Mouse (Mus musculus): ENCODE data around the gene Pgam2.

Pgam2 gene

DNA sequence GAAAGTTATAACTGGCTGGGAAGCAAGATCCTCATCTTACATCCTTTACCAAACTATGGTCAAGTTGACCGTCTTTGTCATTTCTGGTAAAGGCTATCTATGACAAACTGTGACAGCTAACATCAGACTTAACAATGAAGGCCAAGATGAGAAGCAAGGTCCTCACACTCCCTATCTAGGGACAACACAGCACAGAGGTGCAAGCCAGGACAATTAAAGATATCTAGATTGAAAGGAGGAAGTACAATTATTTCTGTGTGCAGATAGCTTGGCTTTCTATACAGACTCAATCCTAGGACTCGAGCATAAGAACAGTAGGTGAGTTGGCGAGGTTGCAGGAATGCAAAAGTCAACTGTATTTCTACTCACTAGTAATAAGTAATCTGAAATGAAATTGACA, 2.2 kb upstream of the Pgam2 start:
- DNase-seq (ENCODE audit: low spot score): no peak

DNA sequence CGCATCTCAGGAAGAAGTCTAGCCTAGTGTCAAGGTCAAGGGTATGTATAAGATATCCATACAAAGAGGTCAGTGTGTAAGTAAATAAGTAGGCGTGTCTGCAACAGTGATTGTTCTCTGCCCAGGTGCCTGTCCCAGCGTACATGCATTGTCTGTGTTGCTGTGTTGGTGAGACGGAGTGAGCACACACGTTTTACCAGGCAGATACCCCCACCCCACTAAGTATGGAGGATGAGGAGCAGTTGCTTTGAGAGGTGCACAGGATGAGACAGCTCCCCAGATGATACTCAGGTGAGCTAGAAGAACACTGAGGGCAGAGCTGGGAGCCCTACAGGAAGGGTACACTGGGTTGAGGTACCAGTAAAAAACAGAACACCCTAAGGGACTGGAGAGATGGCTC, 641 bp upstream of the Pgam2 start:
- no peak for DNase-seq (ENCODE audit: low spot score)

DNA sequence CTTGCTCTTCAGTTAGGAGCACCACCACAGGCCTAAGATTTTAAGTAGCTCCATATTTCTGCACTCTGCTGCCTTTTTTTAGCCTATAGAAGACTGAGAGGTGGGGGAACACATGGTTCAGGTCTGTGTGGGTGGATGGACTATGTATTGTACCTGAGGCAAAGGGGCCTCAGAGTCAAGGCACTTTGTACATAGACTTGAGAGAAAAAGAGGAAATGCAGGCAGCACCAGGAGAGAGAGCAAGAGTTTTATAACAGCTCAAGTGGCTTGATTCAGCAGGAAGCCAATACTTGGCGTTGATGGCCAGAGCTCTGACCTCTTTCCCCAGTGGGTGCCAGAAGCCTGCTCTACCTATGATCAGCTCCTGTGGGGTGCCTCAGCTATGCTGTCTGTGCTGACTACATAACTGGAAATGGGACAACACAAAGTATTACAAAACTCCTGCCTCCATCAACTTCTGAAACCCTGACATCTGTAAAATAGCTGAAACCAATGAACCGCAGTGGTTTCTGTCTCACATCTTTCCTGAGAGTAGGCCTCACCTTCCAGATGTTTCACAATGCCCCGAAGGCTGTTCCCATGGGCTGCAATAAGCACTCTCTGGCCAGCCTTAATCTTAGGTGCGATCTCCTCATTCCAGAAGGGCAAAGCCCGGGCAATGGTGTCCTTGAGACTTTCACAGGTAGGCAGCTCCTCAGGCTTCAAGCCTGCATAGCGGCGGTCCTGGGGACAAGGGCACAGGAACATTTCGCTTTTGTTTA, 896 bp downstream of the Pgam2 start:
- DNase-seq (ENCODE audit: low spot score): no peak

DNA sequence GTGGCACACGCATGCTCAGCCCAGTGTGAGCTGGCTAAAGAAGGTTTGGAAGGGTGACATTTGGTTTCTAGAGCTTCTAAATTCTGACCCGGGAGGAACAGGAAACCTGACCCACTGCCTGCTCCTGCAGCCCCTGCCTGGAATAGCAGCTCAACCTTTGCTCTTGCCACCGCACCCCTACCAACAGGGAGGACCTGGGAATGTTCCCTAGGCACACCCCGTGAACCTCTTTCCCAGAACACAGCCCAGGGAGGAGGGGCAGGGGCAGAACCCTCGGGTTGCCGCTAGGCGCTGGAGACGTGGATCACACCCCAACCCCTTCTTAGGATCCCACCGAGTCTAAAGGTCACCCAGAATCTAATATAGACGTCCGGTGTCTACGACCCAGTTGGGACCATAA, 1.5 kb downstream of the Pgam2 start:
- no peak for DNase-seq (ENCODE audit: low spot score)

DNA sequence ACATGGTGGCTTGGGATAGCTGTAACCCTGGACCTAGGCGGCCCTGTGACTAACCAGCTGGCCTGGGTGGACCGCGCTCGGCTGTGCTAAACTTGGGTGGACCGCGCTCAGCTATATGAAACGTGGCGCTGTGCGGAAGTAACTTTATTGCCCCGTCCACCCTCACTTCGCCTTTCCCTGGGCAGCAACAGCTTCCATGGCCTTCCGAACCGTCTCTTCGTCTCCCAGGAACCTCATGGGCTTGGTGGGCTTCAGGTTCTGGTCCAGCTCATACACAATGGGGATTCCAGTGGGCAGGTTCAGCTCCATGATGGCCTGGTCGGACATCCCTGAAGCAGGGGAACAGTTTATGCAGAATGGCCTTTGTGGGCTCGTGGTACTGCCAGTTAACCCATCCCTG, 2.0 kb downstream of the Pgam2 start:
- DNase-seq (ENCODE audit: low spot score): no peak

DNA sequence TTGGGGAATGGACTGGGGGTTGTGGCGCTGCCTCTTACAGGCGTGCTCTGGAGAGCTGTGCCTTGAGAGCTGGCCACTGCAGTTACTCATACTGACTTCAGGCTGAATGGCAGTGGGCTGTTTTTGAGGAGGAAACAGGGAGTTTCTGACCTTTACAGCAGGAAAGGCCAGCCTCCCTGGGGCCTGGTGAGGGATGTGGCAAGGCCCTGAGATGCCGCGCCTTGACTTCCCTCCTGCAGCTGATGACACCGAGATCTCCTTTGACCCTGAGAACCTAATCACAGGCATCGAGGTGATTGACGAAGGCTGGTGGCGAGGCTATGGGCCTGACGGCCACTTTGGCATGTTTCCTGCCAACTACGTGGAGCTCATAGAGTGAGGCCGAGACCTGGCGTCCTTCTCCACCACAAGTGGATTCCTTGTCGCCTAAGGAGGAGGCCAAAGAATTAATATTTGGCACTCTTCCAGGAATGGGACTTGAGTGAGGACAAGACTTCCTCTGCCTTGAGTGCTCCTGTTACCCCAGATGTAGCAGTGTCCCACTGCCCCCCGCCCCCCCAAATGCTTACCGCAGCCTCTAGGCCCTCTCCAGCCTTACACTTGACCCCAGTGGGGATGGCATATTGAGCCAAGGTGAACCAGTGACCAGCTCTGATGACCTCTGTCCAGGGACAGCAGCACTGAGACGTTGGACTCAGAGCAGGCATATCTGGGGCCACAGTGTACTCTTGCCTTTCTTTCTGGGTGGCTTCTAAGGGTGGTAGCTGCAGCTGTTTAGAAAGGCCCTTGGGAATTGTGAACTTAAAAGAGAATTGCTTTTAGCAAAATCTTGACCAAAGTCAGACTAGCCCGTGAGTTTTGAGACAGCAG, 3.7 kb downstream of the Pgam2 start:
- DNase-seq (ENCODE audit: low spot score): no peak

DNA sequence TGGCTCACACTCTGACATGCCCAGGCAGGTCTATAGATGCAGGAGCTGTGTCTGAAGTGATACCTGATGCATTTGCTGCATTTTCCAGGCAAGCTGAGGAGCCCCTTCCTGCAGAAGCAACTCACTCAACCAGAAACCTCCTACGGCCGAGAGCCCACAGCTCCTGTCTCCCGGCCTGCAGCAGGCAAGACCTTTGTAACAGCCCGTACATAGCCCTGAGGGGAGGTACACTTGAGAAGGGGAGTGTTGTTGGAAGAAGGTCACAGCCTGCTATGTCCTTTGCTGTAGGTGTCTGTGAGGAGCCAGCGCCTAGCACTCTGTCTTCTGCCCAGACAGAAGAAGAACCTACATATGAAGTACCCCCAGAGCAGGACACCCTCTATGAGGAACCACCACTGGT, 5.6 kb downstream of the Pgam2 start:
- no peak for DNase-seq (ENCODE audit: low spot score)

DNA sequence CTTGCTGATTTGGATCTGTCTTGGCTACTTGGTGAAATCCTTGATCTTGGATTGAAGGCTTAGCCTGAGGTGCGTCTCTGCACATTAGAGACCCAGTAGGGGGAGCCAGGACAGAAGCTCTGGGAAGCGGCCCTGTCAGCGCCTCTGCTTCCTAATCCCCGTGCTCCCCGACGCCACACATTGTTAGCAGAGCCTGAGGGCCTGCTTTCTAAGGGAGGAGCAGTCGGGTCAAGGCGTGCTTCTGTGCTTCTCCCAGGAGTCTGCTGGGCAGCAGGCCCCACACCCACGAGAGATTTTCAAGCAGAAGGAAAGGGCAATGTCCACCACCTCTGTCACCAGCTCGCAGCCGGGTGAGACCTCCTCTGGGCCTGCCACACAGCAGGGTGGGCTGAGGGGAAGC, 6.2 kb downstream of the Pgam2 start:
- no peak for DNase-seq (ENCODE audit: low spot score)

DNA sequence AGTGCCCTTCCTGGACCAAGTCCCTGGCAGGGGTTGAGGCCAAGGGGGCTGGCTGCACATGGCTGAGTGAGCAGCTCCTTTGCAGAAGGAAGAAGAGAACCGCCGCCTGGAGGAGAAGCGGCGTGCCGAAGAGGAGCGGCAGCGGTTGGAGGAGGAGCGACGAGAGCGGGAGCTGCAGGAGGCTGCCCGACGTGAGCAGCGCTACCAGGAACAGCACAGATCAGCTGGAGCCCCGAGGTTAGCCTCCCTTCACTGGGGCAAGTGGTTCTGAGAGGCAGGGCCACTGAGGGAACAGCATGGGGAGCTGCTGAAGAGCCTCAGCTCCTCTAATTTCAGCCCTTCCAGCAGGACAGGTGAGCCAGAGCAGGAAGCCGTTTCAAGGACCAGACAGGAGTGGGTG, 6.6 kb downstream of the Pgam2 start:
- no peak for DNase-seq (ENCODE audit: low spot score)

DNA sequence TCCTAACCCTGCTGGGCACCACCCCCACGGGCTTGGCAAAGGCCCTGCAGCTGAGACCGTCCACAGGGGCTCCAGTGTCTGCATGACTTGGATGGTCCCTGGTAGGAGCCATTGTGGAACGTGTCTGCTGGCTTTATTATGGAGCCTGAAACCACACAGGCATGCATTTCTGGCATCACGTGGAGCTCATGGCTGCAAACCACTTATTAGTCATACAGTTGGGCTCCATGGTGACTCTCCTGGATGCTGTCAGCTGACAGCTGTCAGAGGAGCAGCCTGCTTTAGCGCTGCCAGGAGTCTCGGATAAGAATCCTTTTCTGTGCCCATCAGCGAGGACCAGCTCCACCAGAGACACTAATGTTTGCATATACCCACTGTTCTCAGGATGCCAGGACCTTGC, 7.8 kb downstream of the Pgam2 start:
- DNase-seq (ENCODE audit: low spot score): no peak

DNA sequence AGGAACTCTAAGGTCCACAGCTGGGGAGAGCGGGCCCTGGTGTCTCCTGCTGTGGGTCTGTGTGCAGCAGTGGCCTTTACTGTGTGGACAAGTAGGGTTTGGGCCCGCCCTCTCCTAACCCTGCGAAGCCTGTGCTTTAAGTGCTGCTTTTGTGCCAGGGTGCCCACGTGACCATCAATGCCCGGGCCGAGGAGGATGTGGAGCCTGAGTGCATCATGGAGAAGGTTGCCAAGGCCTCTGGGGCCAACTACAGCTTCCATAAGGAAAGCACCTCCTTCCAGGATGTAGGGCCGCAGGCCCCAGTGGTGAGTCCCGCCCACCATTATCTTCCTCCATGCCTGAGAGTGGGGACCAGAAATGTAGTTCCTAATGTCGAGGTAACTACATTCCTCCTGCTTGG, 8.2 kb downstream of the Pgam2 start:
- DNase-seq (ENCODE audit: low spot score): no peak

DNA sequence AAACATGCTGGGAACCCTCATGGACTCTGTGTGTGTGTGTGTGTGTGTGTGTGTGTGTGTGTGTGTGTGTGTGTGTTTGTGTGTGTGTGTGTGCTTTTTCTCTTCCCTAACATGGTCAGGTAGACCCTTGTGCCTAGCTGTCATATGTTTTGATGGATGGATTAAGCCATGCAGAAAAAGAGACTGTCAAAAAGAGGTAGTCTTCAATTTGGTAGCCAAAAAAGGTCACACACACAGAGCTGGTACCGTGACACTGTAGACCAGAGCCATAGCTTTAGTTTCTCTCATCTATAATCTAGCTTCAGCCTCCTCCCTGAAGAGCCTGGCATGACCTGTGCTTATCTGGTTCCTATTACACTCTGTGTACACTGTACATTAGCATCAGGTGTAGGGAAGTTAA, 13.1 kb downstream of the Pgam2 start:
- DNase-seq (ENCODE audit: low spot score): no peak

DNA sequence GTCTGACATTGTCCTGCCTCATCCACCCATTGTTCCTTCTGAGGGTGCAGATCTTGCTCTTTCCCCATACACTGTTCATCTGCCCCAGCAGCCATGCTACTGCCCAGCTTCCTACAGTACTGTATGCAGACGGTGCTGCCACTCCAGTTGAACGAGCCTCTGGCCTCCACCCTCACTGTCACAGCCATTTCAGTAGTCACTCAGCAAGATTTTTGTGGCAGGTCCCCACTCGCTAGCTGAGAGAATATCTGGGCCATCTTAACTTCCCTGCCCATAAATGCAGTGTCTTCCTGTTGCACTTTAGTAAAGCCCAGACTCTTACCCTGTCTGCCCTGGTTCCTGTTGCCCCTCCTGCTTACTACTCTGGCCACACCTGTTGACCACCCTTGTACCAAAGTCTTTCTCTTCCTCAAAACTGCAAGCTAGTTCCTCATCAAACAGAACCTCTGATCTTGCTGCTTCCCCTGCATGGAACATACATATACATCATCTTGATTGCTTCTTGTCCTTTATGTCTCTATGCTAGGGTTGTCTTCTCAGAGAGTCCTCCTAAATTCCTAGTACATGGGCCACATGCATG, 13.7 kb downstream of the Pgam2 start:
- DNase-seq (ENCODE audit: low spot score): peak; percentile 60

DNA sequence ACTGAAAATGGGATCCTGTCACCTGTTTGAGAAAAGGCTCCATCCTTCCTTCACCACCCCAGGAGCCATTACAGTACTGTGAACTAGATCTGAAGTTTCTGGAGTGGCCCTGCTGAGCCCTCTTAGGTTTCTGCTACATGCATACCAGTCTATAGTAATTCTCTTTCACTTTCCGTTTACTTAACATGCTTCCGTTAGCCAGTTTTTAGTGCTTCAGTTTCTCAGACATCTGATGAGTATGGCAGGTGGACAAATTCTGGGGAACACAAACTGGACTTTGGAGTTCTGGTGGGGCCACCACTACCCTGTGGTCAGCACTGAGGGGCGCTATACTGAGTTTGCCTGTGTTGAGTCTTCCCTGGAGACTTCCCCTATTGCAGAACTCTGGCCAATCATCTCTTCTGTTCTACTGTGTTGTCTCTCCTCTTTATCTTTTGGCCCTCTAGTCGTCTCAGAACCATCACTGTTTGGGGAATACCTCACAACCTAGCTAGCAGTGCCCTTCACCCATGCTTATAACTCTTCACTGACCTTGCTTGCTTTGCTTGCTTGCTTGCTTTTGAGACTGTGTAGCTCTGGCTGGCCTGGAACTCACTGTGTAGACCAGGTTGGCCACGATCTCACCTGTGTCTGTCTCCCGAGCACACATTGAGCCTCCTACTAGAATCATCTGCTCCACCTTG, 14.3 kb downstream of the Pgam2 start:
- no peak for DNase-seq (ENCODE audit: low spot score)

DNA sequence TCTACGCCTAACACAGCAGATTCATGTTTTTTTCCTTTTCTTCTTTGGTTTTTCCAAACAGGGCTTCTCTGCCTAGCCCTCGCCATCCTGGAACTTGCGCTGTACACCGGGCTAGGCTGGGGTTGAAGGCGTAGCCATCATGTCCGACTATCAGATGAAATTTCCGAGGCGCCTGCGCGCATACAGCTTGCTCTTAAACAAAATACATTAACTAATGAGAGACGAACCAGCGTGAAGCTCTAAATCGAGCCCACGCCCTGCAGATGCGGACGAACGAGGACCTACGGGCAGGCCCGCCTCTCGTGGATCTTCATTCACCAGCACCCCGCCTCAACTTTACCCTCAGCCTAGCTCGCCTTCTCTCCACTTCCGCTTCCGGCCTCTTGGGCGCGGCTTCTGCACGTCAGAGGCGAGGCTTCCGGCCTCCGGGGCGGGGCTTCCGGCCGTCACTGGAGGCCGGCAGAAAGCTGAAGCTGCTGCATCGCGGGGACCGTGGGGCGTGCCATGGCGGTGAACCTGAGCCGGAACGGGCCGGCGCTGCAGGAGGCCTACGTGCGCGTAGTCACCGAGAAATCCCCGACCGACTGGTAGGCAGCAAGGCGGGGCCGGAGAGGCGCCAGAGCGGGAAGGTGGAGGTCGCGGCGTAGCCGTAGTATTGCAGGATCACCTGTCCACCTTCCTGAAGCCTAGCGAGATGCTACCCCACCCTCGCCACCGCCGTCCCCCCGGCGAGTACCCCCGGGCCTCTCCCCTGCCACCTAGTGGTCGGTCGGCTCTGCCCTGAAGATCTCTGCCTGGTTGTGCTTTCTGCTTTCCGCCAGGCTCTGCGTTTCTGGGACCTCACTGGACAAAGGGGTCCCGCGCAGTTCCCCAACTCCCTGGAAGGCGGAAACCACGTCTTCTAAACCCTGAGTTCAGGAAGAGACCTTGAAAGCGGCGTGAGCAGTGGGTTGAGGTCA, 15.2 kb downstream of the Pgam2 start, which contains the start of gene Dbnl:
Dbnl (plus strand) TSS at position 433 of the 959 bp plus-strand sequence.
- peak; percentile 97 for DNase-seq (ENCODE audit: low spot score)

DNA sequence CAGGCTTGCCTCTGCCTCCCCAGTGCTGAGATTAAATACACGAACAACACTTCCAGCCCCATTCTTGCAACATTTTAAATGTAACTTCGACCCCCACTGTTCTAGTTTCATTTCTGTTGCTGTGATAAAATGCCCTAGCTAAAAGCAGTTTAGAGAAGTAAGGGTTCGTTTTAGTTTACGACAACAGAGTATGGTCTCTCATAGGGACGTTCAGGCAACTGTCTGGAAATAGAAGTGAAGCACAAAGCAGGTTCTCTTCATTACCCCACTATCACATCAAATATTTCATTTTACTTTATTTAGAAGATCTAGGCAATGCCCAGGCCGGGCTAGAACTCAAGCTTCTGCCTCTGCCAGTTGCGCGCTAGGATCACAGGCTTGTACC, 15.9 kb downstream of the Pgam2 start:
- DNase-seq (ENCODE audit: low spot score): no peak

DNA sequence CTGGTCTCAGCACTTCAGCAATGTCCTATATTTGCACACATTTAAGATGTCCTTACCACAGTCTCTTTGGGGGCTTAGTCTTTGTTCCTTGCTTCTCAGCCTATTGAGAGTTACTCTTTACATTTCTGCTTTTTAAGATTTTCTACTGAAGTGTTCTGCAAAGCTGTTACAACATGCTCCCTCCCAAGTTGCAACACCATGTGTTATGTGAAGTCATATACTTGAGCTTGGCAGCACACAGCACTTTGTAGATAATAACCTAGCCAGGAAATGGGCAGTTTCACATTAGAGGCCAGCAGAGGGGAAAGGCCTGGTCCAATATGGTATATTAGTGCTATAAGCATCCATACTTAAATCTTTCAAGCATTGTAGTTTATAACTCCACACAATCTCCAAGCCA, 17.8 kb downstream of the Pgam2 start:
- no peak for DNase-seq (ENCODE audit: low spot score)

DNA sequence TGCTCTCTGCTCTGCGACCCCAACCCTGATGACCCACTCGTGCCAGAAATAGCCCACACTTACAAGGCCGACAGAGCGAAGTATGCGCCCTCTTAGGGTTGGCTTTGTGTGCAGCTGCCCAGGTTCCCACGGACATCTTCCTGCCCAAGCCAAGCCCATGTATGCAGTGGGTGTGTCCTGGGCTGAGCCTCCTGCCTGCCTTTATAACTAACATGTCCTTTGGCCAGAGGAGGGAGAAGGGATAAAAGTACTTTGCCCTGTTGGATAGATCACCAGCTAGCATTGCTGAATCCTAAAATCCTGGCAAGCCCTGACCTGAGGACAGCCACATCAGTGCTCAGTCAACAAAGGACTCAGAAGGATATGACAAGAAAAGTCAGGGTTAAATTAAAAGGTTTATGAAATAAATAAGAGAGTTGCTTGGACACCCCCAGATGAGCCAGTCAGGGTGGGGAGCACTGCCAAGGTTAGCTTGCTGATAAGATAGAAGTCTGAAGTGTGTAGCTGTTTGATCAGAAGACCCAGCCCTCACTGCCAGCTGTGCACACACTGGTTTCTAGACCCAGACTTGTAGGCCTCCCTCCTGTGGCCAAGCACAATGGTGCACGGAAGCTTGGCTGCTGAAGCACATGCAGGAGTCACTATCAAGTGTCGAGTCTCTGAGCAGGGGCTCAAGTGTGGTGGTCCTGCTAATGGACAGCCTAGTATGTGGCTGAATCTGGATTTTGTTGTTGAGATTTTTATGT, 21.2 kb downstream of the Pgam2 start:
- DNase-seq (ENCODE audit: low spot score): no peak

DNA sequence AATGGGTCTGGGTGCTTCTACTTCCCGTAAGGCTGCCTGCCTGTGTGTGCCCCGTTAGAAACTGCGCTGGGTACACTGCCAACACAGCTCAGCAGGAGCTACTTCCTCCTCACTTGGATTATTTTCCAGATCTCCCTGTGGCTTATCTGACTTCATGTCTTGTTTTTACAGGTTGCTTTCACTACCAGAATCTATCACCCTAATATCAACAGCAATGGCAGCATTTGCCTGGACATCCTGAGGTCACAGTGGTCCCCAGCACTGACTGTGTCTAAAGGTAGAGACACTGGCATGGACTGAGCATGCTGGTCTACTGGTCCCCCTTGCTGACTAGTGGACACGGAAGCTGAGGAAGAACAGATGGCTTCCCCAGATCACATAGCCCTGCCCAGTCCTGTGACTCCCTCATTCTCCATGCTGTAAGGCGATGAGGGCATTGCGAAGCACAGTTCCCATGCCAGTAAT, 23.5 kb downstream of the Pgam2 start:
- no peak for DNase-seq (ENCODE audit: low spot score)

DNA sequence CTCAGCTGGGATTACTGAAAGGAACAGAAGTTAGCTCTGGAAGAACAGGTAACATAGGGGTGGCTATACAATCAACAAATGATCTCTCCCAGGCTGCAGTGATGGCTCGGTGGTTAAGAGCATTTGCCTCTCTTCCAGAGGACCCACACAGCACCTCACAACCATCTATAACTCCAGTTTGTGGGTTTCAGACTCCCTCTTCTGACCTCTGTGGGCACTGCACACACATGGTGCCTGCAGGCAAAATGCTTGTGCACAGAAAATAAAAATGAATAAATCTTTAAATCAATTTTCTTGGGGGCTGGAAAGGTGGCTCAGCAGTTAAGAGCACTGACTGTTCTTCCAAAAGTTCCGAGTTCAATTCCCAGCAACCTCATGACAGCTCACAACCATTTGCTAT, 25.1 kb downstream of the Pgam2 start:
- DNase-seq (ENCODE audit: low spot score): no peak

DNA sequence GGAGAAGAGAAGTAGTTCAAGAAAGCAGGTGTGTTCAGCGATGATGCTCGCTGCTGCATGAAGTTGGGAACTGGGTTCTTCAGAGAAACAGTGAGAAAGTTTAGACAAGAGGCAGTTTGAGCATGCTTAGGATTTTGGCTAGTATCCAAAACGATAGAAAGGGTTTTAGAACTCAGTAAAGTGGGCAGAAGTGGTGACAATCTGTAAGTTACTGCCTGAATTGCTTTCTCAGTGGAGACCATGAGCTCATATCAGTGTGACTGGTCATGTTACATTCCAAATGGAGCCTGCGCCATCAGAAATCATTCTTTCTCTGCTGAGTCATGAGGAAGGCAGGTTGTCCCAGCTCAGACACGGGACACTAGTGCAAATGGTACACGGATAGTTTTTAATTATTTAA, 37.5 kb downstream of the Pgam2 start:
- no peak for DNase-seq (ENCODE audit: low spot score)

Measured in urinary bladder, postnatal 14 days (tissue).